Mouse (Mus musculus): ENCODE data around the gene Crebl2. TPM values are rescaled to one million over a fixed set of nuclear protein-coding genes. Genes with fewer than 3 reads are reported as not detected.

Gene Crebl2
- polyA plus RNA-seq, 1 experiment from 2014 or later, result 1.8 TPM

GRCm38 (mm10) chr6:134880046-134880445, 50.1 kb downstream of the Crebl2 start:
- Histone ChIP-seq H3K9me3 (no peaks in the 10 kb centered on the region), H3K4me3 (replicated peaks) (no peak overlapping the region), H3K9ac (no peak overlapping the region), H3K4me1 (peaks cover 33% of the 10 kb centered on the region), H3K36me3 (replicated peaks) (peaks cover 30% of the 10 kb centered on the region), H3K27ac (no peak overlapping the region), H3K4me2 (no peak overlapping the region), H3K27me3 (no peaks in the 10 kb centered on the region)
- no peak for ATAC-seq (ENCODE audit: low FRiP score)
- 55% methylated on average over 2 of the region's 2 CpGs for WGBS

- WGBS, result 91% methylated on average over 4 of the region's 4 CpGs
- peaks cover 19% of the 10 kb centered on the region for H3K36me3 ChIP-seq (replicated peaks)
- no peak overlapping the region for H3K4me2 ChIP-seq
- no peak overlapping the region for H3K9ac ChIP-seq
- no peak overlapping the region for H3K4me3 ChIP-seq (replicated peaks)
- H3K4me1 ChIP-seq, result peaks cover 59% of the 10 kb centered on the region
- ATAC-seq (ENCODE audit: low FRiP score), result no peak
- H3K27me3 ChIP-seq, result no peaks in the 10 kb centered on the region
- H3K27ac ChIP-seq, result no peak overlapping the region
- H3K9me3 ChIP-seq, result no peaks in the 10 kb centered on the region
Observed at GRCm38 (mm10) chr6:134883661-134884060, 53.7 kb downstream of the Crebl2 start.

DNA sequence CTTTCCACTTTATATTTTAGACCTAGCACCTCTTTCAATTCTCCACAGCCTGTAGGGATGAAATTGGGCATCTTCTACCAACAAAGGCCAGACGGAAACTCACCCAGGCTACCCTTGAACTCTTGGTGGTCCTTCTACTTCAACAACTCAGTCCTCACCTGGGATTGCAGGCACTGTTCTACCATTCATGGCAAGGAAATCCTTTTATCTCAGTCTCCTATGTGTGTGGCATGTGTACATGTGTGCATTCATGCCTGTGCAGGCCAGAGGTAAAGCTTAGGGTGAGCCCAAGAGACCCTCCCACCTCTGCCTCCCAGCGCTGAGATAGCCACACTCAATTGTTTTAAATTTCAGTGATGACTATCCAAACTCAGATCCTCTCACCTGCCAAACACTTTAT, 55.6 kb downstream of the Crebl2 start:
- Histone ChIP-seq H3K36me3 (replicated peaks) (peaks cover 19% of the 10 kb centered on the region), H3K9ac (no peak overlapping the region), H3K4me1 (peaks cover 56% of the 10 kb centered on the region), H3K4me2 (peak overlapping the region; percentile 67), H3K27me3 (no peaks in the 10 kb centered on the region), H3K27ac (no peak overlapping the region), H3K9me3 (no peaks in the 10 kb centered on the region), H3K4me3 (replicated peaks) (peak overlapping the region; percentile 51)
- no peak for ATAC-seq (ENCODE audit: low FRiP score)
- 86% methylated on average over 2 of the region's 2 CpGs for WGBS

- Histone ChIP-seq H3K27me3 (no peaks in the 10 kb centered on the region), H3K36me3 (replicated peaks) (peaks cover 19% of the 10 kb centered on the region), H3K9ac (peak overlapping the region; percentile 65), H3K4me3 (replicated peaks) (peak overlapping the region; percentile 51), H3K4me1 (peaks cover 47% of the 10 kb centered on the region), H3K9me3 (no peaks in the 10 kb centered on the region), H3K4me2 (peak overlapping the region; percentile 67), H3K27ac (no peak overlapping the region)
- WGBS, result 80% methylated on average over 8 of the region's 8 CpGs
- ATAC-seq (ENCODE audit: low FRiP score), result no peak
Observed at GRCm38 (mm10) chr6:134886475-134886874, 56.5 kb downstream of the Crebl2 start.

DNA sequence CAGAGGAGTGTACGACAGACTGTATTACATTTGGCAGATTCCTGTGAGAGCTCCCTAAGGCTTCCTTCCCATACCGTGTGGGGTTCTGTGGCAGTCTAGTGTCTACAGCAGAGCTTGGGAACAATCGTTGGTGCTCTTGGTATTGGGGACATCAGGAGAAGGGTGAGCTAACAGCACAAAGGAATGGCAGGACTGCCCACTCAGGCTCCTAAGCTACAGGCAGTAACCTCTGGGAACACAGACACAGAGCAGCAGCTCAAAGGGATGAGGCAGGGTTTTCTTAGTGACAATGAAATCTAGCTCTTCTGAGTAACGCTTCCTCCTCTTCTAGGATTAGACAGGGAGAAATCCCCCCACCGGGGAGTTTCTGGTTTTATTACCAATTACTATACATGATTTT, 57.1 kb downstream of the Crebl2 start:
- peaks cover 45% of the 10 kb centered on the region for H3K4me1 ChIP-seq
- H3K4me3 ChIP-seq (replicated peaks), result peak overlapping the region; percentile 51
- H3K4me2 ChIP-seq, result peak overlapping the region; percentile 67
- no peaks in the 10 kb centered on the region for H3K9me3 ChIP-seq
- peak; percentile 24; the same call in 1 of the 2 replicates for ATAC-seq (ENCODE audit: low FRiP score)
- peak overlapping the region; percentile 65 for H3K9ac ChIP-seq
- 17% methylated on average over 5 of the region's 5 CpGs for WGBS
- peak overlapping the region; percentile 95 for H3K27ac ChIP-seq
- no peaks in the 10 kb centered on the region for H3K27me3 ChIP-seq
- peaks cover 15% of the 10 kb centered on the region for H3K36me3 ChIP-seq (replicated peaks)

DNA sequence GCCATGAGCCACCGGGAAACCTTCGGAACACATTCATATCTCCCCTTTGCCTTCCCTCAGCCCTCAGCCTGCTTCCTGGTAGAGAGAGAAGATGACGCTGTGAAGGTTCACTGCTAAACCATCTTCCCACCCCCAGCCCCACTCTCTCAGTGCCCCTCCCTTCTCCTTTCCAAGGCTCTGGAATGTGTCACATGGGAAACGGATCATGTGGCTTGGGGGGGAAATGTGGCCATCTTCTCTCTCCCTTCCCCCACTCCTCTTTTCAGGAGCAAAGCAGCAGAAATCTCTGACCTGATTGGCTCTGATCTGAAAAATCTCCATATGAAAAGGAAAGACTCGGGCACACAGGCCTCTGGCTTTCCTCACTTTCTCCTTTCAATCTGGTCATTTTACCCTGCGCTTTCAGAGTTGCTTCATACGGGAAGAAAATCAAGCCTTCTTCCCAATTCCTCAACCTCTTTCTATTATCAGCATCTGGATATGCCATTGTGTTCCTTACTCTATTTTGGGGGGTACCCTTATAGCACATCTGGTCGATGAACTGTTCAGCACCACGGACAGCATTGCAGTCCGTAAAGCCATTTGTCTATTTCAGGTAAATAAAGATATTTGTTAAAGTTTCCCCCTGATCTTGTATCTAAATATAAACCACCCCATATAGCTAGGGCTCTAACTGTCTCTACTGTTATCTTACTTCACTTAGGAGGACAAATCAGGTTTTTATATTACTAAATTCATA, 57.9 kb downstream of the Crebl2 start:
- H3K4me3 ChIP-seq (replicated peaks), result peak overlapping the region; percentile 51
- peak overlapping the region; percentile 65 for H3K9ac ChIP-seq
- under 1% methylated on average over 10 of the region's 10 CpGs for WGBS
- H3K36me3 ChIP-seq (replicated peaks), result 0 out of 2 replicates have a peak, but pooled peaks cover 12% of the 10 kb centered on the region
- H3K27me3 ChIP-seq, result no peaks in the 10 kb centered on the region
- peak; percentile 93 for ATAC-seq (ENCODE audit: low FRiP score)
- H3K4me2 ChIP-seq, result peak overlapping the region; percentile 67
- H3K27ac ChIP-seq, result peak overlapping the region; percentile 95
- H3K4me1 ChIP-seq, result peaks cover 45% of the 10 kb centered on the region
- no peaks in the 10 kb centered on the region for H3K9me3 ChIP-seq

DNA sequence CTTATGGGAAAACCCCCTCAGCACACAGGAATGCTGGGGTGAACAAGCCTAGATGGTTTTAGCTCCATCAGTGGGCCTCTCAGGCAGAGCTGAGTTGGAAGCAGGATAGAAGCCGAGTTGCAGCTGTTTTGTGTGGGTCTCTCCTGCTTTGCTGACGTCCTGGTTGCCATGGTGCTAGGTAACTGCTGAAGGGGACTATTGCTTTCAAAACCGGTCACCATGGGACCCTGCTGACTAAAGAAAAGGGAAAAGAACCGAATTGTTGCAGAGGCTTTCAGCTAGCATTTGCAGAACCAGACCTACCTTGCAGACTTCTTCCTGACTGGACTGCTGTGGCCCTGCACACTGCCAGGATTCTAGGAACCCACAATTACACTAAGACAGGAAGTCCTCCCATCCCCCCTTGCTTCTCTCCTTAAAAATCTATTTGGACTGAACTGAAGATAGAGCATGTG, 58.6 kb downstream of the Crebl2 start:
- 0% methylated on average over 4 of the region's 4 CpGs for WGBS
- peak overlapping the region; percentile 42; the same call in 1 of the 2 replicates for H3K9ac ChIP-seq
- peak overlapping the region; percentile 67 for H3K4me2 ChIP-seq
- H3K4me3 ChIP-seq (replicated peaks), result peak overlapping the region; percentile 51; the same call in 1 of the 2 replicates
- no peaks in the 10 kb centered on the region for H3K9me3 ChIP-seq
- H3K27ac ChIP-seq, result peak overlapping the region; percentile 95
- H3K27me3 ChIP-seq, result no peaks in the 10 kb centered on the region
- 0 out of 2 replicates have a peak, but pooled peaks cover 11% of the 10 kb centered on the region for H3K36me3 ChIP-seq (replicated peaks)
- H3K4me1 ChIP-seq, result peaks cover 45% of the 10 kb centered on the region
- ATAC-seq (ENCODE audit: low FRiP score), result peak; percentile 79

DNA sequence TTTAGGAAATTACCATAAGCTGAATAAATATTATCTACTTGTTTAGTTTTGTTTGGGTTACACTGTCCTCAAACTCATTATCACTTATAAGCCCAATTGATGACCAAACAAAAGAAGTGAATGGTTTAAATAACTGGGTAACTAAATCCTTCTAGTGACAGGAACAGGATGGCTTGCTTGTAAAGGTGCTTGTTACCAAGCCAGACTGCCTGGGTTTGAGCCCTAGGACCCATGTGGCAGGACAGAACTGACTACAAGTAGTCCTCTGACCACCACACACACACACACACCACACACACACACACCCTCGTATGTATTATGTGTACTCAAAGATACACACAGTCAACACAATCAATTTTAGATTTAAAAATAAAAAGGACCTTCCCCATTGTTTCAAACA, 59.8 kb downstream of the Crebl2 start:
- 77% methylated on average over 1 of the region's 1 CpGs for WGBS
- Histone ChIP-seq H3K9me3 (no peaks in the 10 kb centered on the region), H3K27ac (no peak overlapping the region), H3K36me3 (replicated peaks) (0 out of 2 replicates have a peak, but pooled peaks cover 2% of the 10 kb centered on the region), H3K4me1 (peaks cover 37% of the 10 kb centered on the region), H3K4me2 (no peak overlapping the region), H3K27me3 (no peaks in the 10 kb centered on the region), H3K4me3 (replicated peaks) (no peak overlapping the region), H3K9ac (no peak overlapping the region)
- no peak for ATAC-seq (ENCODE audit: low FRiP score)

GRCm38 (mm10) chr6:134890436-134890835, 60.5 kb downstream of the Crebl2 start:
- Histone ChIP-seq H3K36me3 (replicated peaks) (no peaks in the 10 kb centered on the region), H3K4me2 (no peak overlapping the region), H3K9me3 (no peaks in the 10 kb centered on the region), H3K4me3 (replicated peaks) (no peak overlapping the region), H3K27me3 (no peaks in the 10 kb centered on the region), H3K27ac (no peak overlapping the region), H3K9ac (no peak overlapping the region), H3K4me1 (peaks cover 30% of the 10 kb centered on the region)
- no peak for ATAC-seq (ENCODE audit: low FRiP score)
- 92% methylated on average over 7 of the region's 7 CpGs for WGBS

DNA sequence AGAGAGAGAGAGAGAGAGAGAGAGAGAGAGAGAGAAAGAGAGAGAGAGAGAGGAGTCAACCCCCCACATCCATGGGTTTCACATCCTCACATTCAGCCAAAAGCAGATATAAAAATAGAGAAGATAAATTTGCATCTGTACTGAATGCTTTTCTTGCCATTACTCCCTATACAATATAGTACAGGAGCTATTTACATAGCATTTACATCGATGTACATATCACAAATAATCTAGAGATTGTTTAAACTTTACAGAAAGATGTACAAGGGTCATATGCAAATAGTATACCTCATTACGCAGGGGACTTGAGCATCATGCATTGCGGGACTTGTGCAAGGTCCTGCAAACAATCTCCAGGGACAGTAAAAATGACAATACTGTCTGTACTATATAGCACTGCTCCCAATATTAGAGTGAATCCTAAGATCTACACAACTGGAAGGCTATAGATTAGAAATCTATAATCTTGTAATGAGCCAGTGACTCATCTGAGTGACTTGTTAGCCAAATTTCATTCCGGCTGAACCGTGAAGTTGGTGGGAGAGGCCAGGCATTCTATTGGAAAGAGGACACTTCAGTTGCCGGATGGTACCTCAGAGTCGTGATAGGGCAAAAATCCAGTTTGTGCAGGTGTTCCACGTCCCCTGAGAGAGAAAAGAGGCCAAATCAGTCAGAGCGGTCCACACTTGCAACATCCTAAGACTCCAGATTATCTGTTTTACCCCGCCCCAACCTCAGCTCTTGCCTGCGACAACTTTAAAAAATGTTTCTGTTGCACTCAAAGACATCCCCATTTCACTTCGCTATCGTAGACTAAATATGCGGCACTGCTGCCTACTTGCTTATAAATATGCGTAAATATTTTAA, 66.8 kb downstream of the Crebl2 start:
- H3K4me1 ChIP-seq, result peaks cover 17% of the 10 kb centered on the region
- peak overlapping the region; percentile 78 for H3K9ac ChIP-seq
- H3K27me3 ChIP-seq, result no peaks in the 10 kb centered on the region
- WGBS, result 60% methylated on average over 15 of the region's 15 CpGs
- peak overlapping the region; percentile 63 for H3K4me3 ChIP-seq (replicated peaks)
- peak overlapping the region; percentile 76 for H3K4me2 ChIP-seq
- no peak overlapping the region for H3K27ac ChIP-seq
- no peaks in the 10 kb centered on the region for H3K36me3 ChIP-seq (replicated peaks)
- H3K9me3 ChIP-seq, result no peaks in the 10 kb centered on the region
- no peak for ATAC-seq (ENCODE audit: low FRiP score)

DNA sequence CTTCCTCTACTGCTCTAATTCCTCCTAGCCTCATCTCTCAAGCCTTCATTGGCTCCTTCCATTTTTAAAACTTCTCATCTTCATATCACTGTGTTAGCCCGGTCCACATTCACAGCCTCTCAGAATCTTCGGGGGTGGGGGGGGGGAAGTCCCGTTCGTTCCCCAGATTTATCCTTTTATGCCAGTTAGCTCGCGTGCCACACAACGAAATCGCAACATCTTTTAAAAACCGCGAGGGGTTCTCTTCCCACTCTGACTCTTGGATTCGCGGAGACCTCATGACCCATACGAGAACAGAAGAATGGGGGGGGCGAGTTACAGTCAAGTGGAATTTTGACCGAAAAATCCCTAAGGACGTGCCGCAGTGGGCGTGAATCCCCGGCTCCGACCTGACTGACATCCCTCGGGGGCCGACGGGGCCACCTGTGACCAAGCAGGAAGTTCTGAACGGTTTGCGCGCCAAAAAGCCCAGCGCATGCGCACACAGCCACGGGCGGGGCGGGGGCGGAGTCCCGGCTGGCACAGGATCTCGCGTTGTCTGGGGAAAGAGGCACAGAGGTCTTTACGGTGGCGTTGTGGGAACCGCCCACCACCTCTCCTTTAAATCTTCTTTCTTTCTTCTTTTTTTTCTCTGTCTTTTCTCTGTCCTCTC, 67.6 kb downstream of the Crebl2 start:
- no peaks in the 10 kb centered on the region for H3K9me3 ChIP-seq
- peaks cover 17% of the 10 kb centered on the region for H3K4me1 ChIP-seq
- peak overlapping the region; percentile 78 for H3K9ac ChIP-seq
- H3K27me3 ChIP-seq, result no peaks in the 10 kb centered on the region
- under 1% methylated on average over 38 of the region's 38 CpGs for WGBS
- no peaks in the 10 kb centered on the region for H3K36me3 ChIP-seq (replicated peaks)
- H3K4me3 ChIP-seq (replicated peaks), result peak overlapping the region; percentile 63
- peak; percentile 94 for ATAC-seq (ENCODE audit: low FRiP score)
- peak overlapping the region; percentile 76 for H3K4me2 ChIP-seq
- H3K27ac ChIP-seq, result peak overlapping the region; percentile 100

Measured in forebrain, embryonic 12.5 days (tissue).